ENCODE assay signal across 20 mouse cellular contexts in the genomic region with DNA sequence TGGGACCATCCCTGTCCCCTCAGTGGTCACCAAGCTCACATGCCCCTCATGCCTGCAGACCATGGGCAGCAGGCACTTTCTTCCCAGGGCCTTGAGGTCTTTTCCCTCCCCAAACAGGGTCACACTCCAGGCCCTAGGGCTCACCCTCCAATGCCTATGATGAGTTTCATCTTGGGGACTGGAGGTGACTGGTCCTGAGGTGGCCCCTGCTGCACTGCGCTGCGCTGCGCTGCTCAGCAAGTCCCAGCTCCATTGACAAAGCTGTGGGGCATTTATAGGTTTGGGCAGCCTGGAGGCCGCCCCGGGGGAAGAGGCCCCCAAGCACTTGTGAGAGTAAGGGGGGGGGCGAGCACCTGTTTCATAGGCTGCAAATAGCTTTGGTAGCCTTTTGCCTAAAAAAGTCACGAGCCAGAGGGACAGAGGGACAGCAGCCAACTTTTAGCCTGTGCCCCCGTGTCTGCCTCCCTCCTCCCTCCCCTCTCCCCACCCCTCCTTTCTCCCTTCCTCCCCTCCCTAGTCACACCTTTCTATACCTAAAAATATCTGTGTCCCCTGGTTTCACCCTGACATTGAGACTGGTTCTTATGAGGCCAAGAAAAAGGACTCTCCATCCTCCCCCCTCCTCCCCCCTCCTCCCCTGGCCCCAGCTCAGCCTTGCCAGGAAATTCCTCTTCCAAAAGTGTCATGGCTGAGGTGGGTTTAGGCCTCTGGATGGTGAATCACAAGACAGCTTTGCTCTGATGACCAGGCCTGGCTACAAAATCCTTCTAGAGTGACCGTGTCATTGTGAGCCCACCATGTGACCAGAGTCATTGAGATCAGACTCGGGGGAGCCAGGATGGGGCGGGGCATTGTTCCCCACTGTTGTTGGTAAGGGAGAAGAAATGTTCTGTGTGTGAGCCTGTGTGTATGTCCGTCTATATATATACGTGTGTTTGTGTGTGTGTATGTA. TPM values are rescaled to one million over a fixed set of nuclear protein-coding genes. Genes with fewer than 3 reads are reported as not detected.
DNase-seq lines count a peak whose midpoint lies in the region; ATAC-seq and TF ChIP-seq lines count a peak whose summit lies in the region.
"Had no signal": no experiment of that assay in that cellular context is flagged by ENCODE, and none has a peak within 500 bp of the region (broad histone marks: within the 10 kb centered on the region; RNA-seq: fewer than 3 reads in every experiment).

TSS of gene Nmrk2 (minus strand) at position 245 of the 952 bp plus-strand sequence.

- H3K9ac ChIP-seq in hindbrain, embryonic 14.5 days = no peak within 1 kb of the TSS
- no peak within 1 kb of the TSS for H3K9ac ChIP-seq in CH12.LX (ENCODE audit: insufficient read depth, low read depth)
- peak within 1 kb of the TSS; percentile 73 for H3K9ac ChIP-seq in heart, embryonic 13.5 days
- no peak within 1 kb of the TSS for H3K9ac ChIP-seq in forebrain, embryonic 14.5 days (ENCODE audit: low read length)
- H3K9ac ChIP-seq: forebrain, embryonic 15.5 days had no signal

- no peak for TF ChIP-seq RAD21 in CH12.LX (IDR thresholded peaks at IDR 0.05; ENCODE audit: low read depth, low read length)

- no peak for TF ChIP-seq POLR2A in CH12.LX (IDR thresholded peaks at IDR 0.05; ENCODE audit: low read depth, low read length)
- TF ChIP-seq POLR2A in cerebellum, adult 2 months (IDR thresholded peaks at IDR 0.05; ENCODE audit: borderline replicate concordance, insufficient read depth, low read length) = no peak

- ATAC-seq in hindbrain, embryonic 14.5 days (ENCODE audit: low FRiP score) = no peak
- peak; percentile 16; the same call in 1 of the 2 replicates for ATAC-seq in heart, embryonic 13.5 days (ENCODE audit: extremely low read depth, insufficient number of reproducible peaks, low FRiP score, low TSS enrichment)
- no peak for ATAC-seq in forebrain, embryonic 14.5 days
- ATAC-seq: forebrain, embryonic 15.5 days had no signal

- no peak for DNase-seq in hindbrain, embryonic 10.5 days (ENCODE audit: low spot score)
- DNase-seq in hindbrain, embryonic 14.5 days (ENCODE audit: low spot score) = no peak
- no peak for DNase-seq in CH12.LX (ENCODE audit: extremely low read depth)
- DNase-seq in gastrocnemius, adult 2 months = peak; percentile 89
- no peak for DNase-seq in cerebellum, adult 2 months
- DNase-seq in left cerebral cortex, postnatal 4 days = no peak
- no peak for DNase-seq in forebrain, embryonic 14.5 days (ENCODE audit: low spot score)
- DNase-seq: adrenal gland, postnatal 25 days; B cell, adult 2 months; cerebellum, postnatal 14 days; lung, adult 18-20 months; right cerebral cortex, postnatal 14 days; thymus, adult 18-20 months had no signal

- H3K4me3 ChIP-seq in hindbrain, embryonic 10.5 days = no peak within 1 kb of the TSS
- no peak within 1 kb of the TSS for H3K4me3 ChIP-seq in hindbrain, embryonic 14.5 days (replicated peaks; ENCODE audit: low read length)
- no peak within 1 kb of the TSS for H3K4me3 ChIP-seq in CH12.LX (replicated peaks in 1 of 3; ENCODE audit: low read depth in 2 of 3, low read length in 2 of 3, poor library complexity in 1 of 3)
- H3K4me3 ChIP-seq in gastrocnemius, adult 2 months = peak within 1 kb of the TSS; percentile 86
- peak within 1 kb of the TSS; percentile 13 for H3K4me3 ChIP-seq in heart, embryonic 13.5 days
- H3K4me3 ChIP-seq in cerebellum, adult 2 months (replicated peaks; ENCODE audit: insufficient read depth, low read depth, low read length) = no peak within 1 kb of the TSS
- H3K4me3 ChIP-seq in forebrain, embryonic 14.5 days (ENCODE audit: low read depth, low read length) = no peak within 1 kb of the TSS
- H3K4me3 ChIP-seq: forebrain, embryonic 15.5 days had no signal

- TF ChIP-seq EP300 in CH12.LX (IDR thresholded peaks at IDR 0.05; ENCODE audit: low read length) = no peak

- no peak within 1 kb of the TSS for H3K4me2 ChIP-seq in hindbrain, embryonic 14.5 days (replicated peaks)
- no peak within 1 kb of the TSS for H3K4me2 ChIP-seq in CH12.LX (ENCODE audit: insufficient read depth, low read depth, poor library complexity, severe bottlenecking)
- H3K4me2 ChIP-seq in heart, embryonic 13.5 days = peak within 1 kb of the TSS; percentile 58
- H3K4me2 ChIP-seq in forebrain, embryonic 14.5 days (ENCODE audit: low read length) = no peak within 1 kb of the TSS
- H3K4me2 ChIP-seq: forebrain, embryonic 15.5 days had no signal

- H3K27me3 ChIP-seq in hindbrain, embryonic 10.5 days (ENCODE audit: insufficient read depth, poor library complexity, severe bottlenecking) = peaks cover 21% of the 10 kb centered on the region
- no peaks in the 10 kb centered on the region for H3K27me3 ChIP-seq in hindbrain, embryonic 14.5 days (ENCODE audit: control insufficient read depth, insufficient read depth, low read length)
- H3K27me3 ChIP-seq in CH12.LX (replicated peaks) = no peaks in the 10 kb centered on the region
- H3K27me3 ChIP-seq in heart, embryonic 13.5 days (replicated peaks) = peaks cover 10% of the 10 kb centered on the region
- H3K27me3 ChIP-seq in cerebellum, adult 2 months (ENCODE audit: control insufficient read depth, insufficient read depth, low read length) = no peaks in the 10 kb centered on the region
- 0 out of 2 replicates have a peak, but pooled peaks cover 1% of the 10 kb centered on the region for H3K27me3 ChIP-seq in forebrain, embryonic 14.5 days (replicated peaks; ENCODE audit: control insufficient read depth, insufficient read depth, low read length)

- in situ Hi-C loops in CH12.LX (cut with MboI; ENCODE audit: low pct_ligation_motif_present, low pct_unique_long_range_greater_than_20kb, low sequenced_read_pairs) = loop anchor here (5.0 kb wide), 1 partner anchor 35 kb away; no protein-coding TSS in a partner anchor

- H3K36me3 ChIP-seq in hindbrain, embryonic 10.5 days = 0 out of 2 replicates have a peak, but pooled peaks cover 6% of the 10 kb centered on the region
- peaks cover 19% of the 10 kb centered on the region for H3K36me3 ChIP-seq in hindbrain, embryonic 14.5 days (replicated peaks; ENCODE audit: control insufficient read depth, insufficient read depth)
- no peaks in the 10 kb centered on the region for H3K36me3 ChIP-seq in CH12.LX (replicated peaks in 1 of 2; ENCODE audit: control insufficient read depth in 1 of 2, insufficient read depth in 1 of 2, low read length in 1 of 2)
- H3K36me3 ChIP-seq in heart, embryonic 13.5 days = no peaks in the 10 kb centered on the region
- peaks cover 23% of the 10 kb centered on the region for H3K36me3 ChIP-seq in forebrain, embryonic 14.5 days (ENCODE audit: control insufficient read depth, insufficient read depth, low read length)
- H3K36me3 ChIP-seq: G1E had no signal

- no peak for TF ChIP-seq CTCF in CH12.LX (conservative IDR thresholded peaks at IDR 0.05 in 1 of 2, IDR thresholded peaks at IDR 0.05 in 1 of 2; ENCODE audit: low read depth in 2 of 2, low read length in 2 of 2)
- TF ChIP-seq CTCF in gastrocnemius, adult 2 months (IDR thresholded peaks at IDR 0.05) = no peak
- TF ChIP-seq CTCF in cerebellum, adult 2 months (IDR thresholded peaks at IDR 0.05; ENCODE audit: borderline replicate concordance, insufficient read depth, low read depth, low read length) = no peak

- dilution Hi-C loops in CH12.LX (cut with MboI; ENCODE audit: extremely low pct_ligation_motif_present, extremely low pct_unique_long_range_greater_than_20kb, low sequenced_read_pairs) = no loop called here

- 0 out of 2 replicates have a peak, but pooled peaks cover 11% of the 10 kb centered on the region for H3K4me1 ChIP-seq in hindbrain, embryonic 10.5 days (replicated peaks)
- no peaks in the 10 kb centered on the region for H3K4me1 ChIP-seq in hindbrain, embryonic 14.5 days (replicated peaks; ENCODE audit: control insufficient read depth, insufficient read depth, low read length)
- H3K4me1 ChIP-seq in CH12.LX (ENCODE audit: control insufficient read depth in 1 of 2, insufficient read depth in 2 of 2) = peaks cover 31 to 47% of the 10 kb centered on the region in 2 experiments
- peaks cover 67% of the 10 kb centered on the region for H3K4me1 ChIP-seq in heart, embryonic 13.5 days
- H3K4me1 ChIP-seq in cerebellum, adult 2 months (ENCODE audit: control insufficient read depth, insufficient read depth, low read length) = no peaks in the 10 kb centered on the region
- no peaks in the 10 kb centered on the region for H3K4me1 ChIP-seq in forebrain, embryonic 14.5 days (ENCODE audit: control insufficient read depth, insufficient read depth, low read length)
- H3K4me1 ChIP-seq: forebrain, embryonic 15.5 days had no signal

- no peaks in the 10 kb centered on the region for H3K9me3 ChIP-seq in hindbrain, embryonic 10.5 days
- H3K9me3 ChIP-seq in hindbrain, embryonic 14.5 days (ENCODE audit: control insufficient read depth, low read length) = no peaks in the 10 kb centered on the region
- H3K9me3 ChIP-seq in CH12.LX (replicated peaks; ENCODE audit: low read length) = peaks cover 10% of the 10 kb centered on the region
- H3K9me3 ChIP-seq in heart, embryonic 13.5 days = no peaks in the 10 kb centered on the region
- no peaks in the 10 kb centered on the region for H3K9me3 ChIP-seq in forebrain, embryonic 14.5 days (replicated peaks; ENCODE audit: control insufficient read depth, low read length)
- H3K9me3 ChIP-seq: forebrain, embryonic 15.5 days; G1E had no signal

- H3K27ac ChIP-seq in hindbrain, embryonic 10.5 days = peak within 1 kb of the TSS; percentile 23; the same call in 1 of the 2 replicates
- no peak within 1 kb of the TSS for H3K27ac ChIP-seq in hindbrain, embryonic 14.5 days
- no peak within 1 kb of the TSS for H3K27ac ChIP-seq in CH12.LX (ENCODE audit: insufficient read depth, low read depth)
- peak within 1 kb of the TSS; percentile 99 for H3K27ac ChIP-seq in gastrocnemius, adult 2 months
- peak within 1 kb of the TSS; percentile 96 for H3K27ac ChIP-seq in heart, embryonic 13.5 days (replicated peaks)
- no peak within 1 kb of the TSS for H3K27ac ChIP-seq in cerebellum, adult 2 months (ENCODE audit: insufficient read depth, low read length)
- no peak within 1 kb of the TSS for H3K27ac ChIP-seq in forebrain, embryonic 14.5 days (ENCODE audit: low read depth, low read length)
- H3K27ac ChIP-seq: forebrain, embryonic 15.5 days; kidney, postnatal 0 days had no signal

- no peaks in the 10 kb centered on the region for H3K79me2 ChIP-seq in CH12.LX (replicated peaks; ENCODE audit: control insufficient read depth, extremely low read depth, insufficient read depth, poor library complexity, severe bottlenecking)

- 63% methylated on average over 13 of the region's 13 CpGs for WGBS in hindbrain, embryonic 10.5 days
- WGBS in hindbrain, embryonic 14.5 days = 63% methylated on average over 13 of the region's 13 CpGs
- 38% methylated on average over 13 of the region's 13 CpGs for WGBS in heart, embryonic 13.5 days
- WGBS in cerebellum, adult 2 months = 49% methylated on average over 13 of the region's 13 CpGs
- WGBS in forebrain, embryonic 14.5 days = 57% methylated on average over 13 of the region's 13 CpGs

- intact Hi-C loops in gastrocnemius, adult 2 months (cut with DNase I) = no loop called here
- intact Hi-C loops in left cerebral cortex, postnatal 4 days (cut with DNase I) = no loop called here

RNA-seq across cellular contexts. Expression of gene Nmrk2, which starts in this region (rescaled TPM):
- not detected in 2 replicates for polyA plus RNA-seq in hindbrain, embryonic 10.5 days (2016; fragmentation: Nextera tagmentation; extraction: Ambion mirVana)
- polyA plus RNA-seq in hindbrain, embryonic 14.5 days (2014; fragmentation: Nextera tagmentation; extraction: Ambion mirVana) = 0.14 TPM in 1 of 2 replicates, not detected in the other
- total RNA-seq in CH12.LX (2012; rRNA removed) = 0.08 TPM in 1 of 2 replicates, not detected in the other
- not detected in 2 replicates for total RNA-seq in CH12.LX (2014; rRNA removed)
- not detected in 2 replicates for polyA plus RNA-seq in CH12.LX (2012; ENCODE audit: insufficient read length, low read depth)
- total RNA-seq in gastrocnemius, adult 2 months (2021) = 10 to 100 TPM; 59.7 to 72.8 TPM
- polyA plus RNA-seq in heart, embryonic 13.5 days (2015; fragmentation: Nextera tagmentation; extraction: Ambion mirVana) = 5.2 and 6.1 TPM in 2 replicates
- 0.16 and 0.33 TPM in 2 replicates for polyA plus RNA-seq in cerebellum, adult 2 months (2012; rRNA removed)
- total RNA-seq in left cerebral cortex, postnatal 4 days (2021) = under 1 TPM in 1 of 2 experiments, not detected in 1; 0.44 TPM
- polyA plus RNA-seq in forebrain, embryonic 14.5 days (2014; fragmentation: Nextera tagmentation; extraction: Ambion mirVana) = not detected in 2 replicates
- total RNA-seq: adrenal gland, postnatal 25 days; G1E; megakaryocyte progenitor cell, adult 5-6 weeks; neutrophil, adult 5-6 weeks had no signal
- polyA plus RNA-seq: G1E; gonadal fat pad, adult 2 months; kidney, postnatal 0 days had no signal

Comparison
In these comparisons a context has a peak if more than half of its experiments do, and no peak if none do; other contexts are left out.
1. RNA of gene Nmrk2 (total RNA-seq): 59.7 to 72.8 TPM in gastrocnemius, adult 2 months; 0.44 TPM in left cerebral cortex, postnatal 4 days and 0.08 TPM in CH12.LX; every median in the first group is over 10 times any median in the second.
2. H3K27ac ChIP-seq: peak in hindbrain, embryonic 10.5 days (single experiment), gastrocnemius, adult 2 months (single experiment) and heart, embryonic 13.5 days (single experiment); none in hindbrain, embryonic 14.5 days (single experiment), CH12.LX (single experiment), cerebellum, adult 2 months (single experiment) and forebrain, embryonic 14.5 days (single experiment).
3. H3K4me3 ChIP-seq: peak in gastrocnemius, adult 2 months (single experiment) and heart, embryonic 13.5 days (single experiment); none in hindbrain, embryonic 10.5 days (single experiment), hindbrain, embryonic 14.5 days (single experiment), CH12.LX (0 of 3), cerebellum, adult 2 months (single experiment) and forebrain, embryonic 14.5 days (single experiment).